Mouse (Mus musculus) kidney, adult 8-10 months (tissue): ENCODE measurements at regions not wholly inside any gene's neighbourhood (a gene's known extent, or its start where the extent isn't known, plus 50 kb on each side); places are given as distances from the start of the nearest gene placed in this dataset.

Experiments used
- DNase-seq, 2 experiments: peaks; one replicate each; pipeline ENCODE4 v3.0.0; 2022

- DNase-seq: no peak
These were observed 50.9 kb upstream of the Cplx2 start for GRCm38 (mm10) chr13:54320212-54320611.

- no peak for DNase-seq
These were observed 50.1 kb upstream of the Cplx2 start for GRCm38 (mm10) chr13:54321011-54321410.
